Comparison of ENCODE assay signal across 13 mouse cellular contexts in the genomic region with DNA sequence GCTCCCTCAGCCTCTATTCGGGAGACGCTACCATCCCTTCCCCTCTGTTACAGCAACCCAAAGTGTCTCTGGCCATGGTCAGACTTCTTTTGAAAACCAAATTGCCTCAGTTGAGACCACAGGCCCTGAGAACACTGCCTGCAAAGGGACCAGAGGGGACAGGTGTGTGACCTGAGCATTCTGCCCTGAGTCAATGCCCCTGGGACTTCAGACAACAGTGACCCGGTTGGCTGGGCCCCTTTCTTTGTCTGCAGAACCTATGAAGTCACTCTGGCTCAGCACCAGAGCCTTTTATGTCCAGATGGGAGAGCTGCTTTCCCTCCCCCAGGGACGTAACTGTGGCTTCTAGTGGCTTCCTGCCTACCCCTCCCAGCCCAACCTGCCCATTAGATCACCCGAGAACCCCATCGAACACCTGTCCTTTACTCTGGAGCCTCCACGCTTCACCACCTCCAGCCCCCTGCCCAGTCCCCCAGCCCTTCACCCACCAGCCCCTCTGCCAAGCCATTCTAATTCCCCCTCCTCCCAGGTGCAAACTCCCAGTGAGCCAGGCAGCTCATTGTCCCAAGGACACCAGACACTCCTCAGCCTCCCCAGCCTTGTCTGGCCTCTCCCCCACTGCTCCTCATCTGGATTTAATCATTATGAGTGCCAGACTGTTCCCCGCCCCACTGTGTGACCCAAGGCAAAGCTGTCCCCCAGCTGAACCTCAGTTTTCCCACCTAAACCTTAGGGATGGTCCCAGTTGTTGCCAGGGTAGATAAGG. TPM values are rescaled to one million over a fixed set of nuclear protein-coding genes. Genes with fewer than 3 reads are reported as not detected.
DNase-seq lines count a peak whose midpoint lies in the region; ATAC-seq lines count a peak whose summit lies in the region.
"Had no signal": no experiment of that assay in that cellular context is flagged by ENCODE, and none has a peak within 500 bp of the region (broad histone marks: within the 10 kb centered on the region; RNA-seq: fewer than 3 reads in every experiment).

No protein-coding gene starts in this region.

- H3K4me2 ChIP-seq in kidney, embryonic 16.5 days (replicated peaks; ENCODE audit: low read depth, low read length) = no peak overlapping the region
- H3K4me2 ChIP-seq in neural tube, embryonic 13.5 days = no peak overlapping the region
- H3K4me2 ChIP-seq: heart, embryonic 15.5 days had no signal

- H3K9ac ChIP-seq in kidney, embryonic 16.5 days (replicated peaks; ENCODE audit: low read length) = no peak overlapping the region; the same call in 1 of the 2 replicates
- peak overlapping the region; percentile 31; the same call in 1 of the 2 replicates for H3K9ac ChIP-seq in neural tube, embryonic 13.5 days
- H3K9ac ChIP-seq: heart, embryonic 15.5 days had no signal

- no peaks in the 10 kb centered on the region for H3K9me3 ChIP-seq in kidney, embryonic 16.5 days (ENCODE audit: low read length)
- H3K9me3 ChIP-seq in neural tube, embryonic 13.5 days = no peaks in the 10 kb centered on the region
- H3K9me3 ChIP-seq: heart, embryonic 15.5 days; megakaryocyte, embryonic 14.5 days had no signal

- no peaks in the 10 kb centered on the region for H3K27me3 ChIP-seq in kidney, embryonic 16.5 days (ENCODE audit: insufficient read depth, low read length)
- H3K27me3 ChIP-seq in neural tube, embryonic 13.5 days = no peaks in the 10 kb centered on the region

- ATAC-seq in kidney, embryonic 16.5 days (ENCODE audit: low FRiP score, low TSS enrichment) = peak; percentile 64
- no peak for ATAC-seq in neural tube, embryonic 13.5 days (ENCODE audit: low read depth)
- ATAC-seq: activated CD4-positive, CD25-positive, alpha-beta regulatory T cell, adult 4 months had no signal

- H3K27ac ChIP-seq in kidney, embryonic 16.5 days (ENCODE audit: low read length) = peak overlapping the region; percentile 62
- peak overlapping the region; percentile 72 for H3K27ac ChIP-seq in neural tube, embryonic 13.5 days (replicated peaks)
- H3K27ac ChIP-seq: heart, embryonic 15.5 days had no signal

- WGBS in kidney, embryonic 16.5 days = 42% methylated on average over 8 of the region's 8 CpGs
- 51% methylated on average over 8 of the region's 8 CpGs for WGBS in neural tube, embryonic 13.5 days

- DNase-seq in kidney, postnatal 10 days = no peak
- DNase-seq in cerebellum, adult 9-11 months = peak; percentile 76
- peak; percentile 71 for DNase-seq in forelimb bud, embryonic 11.5 days (ENCODE audit: low read depth, low spot score)
- no peak for DNase-seq in c-Kit-positive CD71-positive TER-119-positive erythroid progenitor cells, embryonic 14.5 days (ENCODE audit: low spot score)
- DNase-seq in adrenal gland, adult 2 months = no peak
- DNase-seq: kidney, postnatal 14 days; retina, postnatal 1 day; thymus, adult 2 months had no signal

- peaks cover 12% of the 10 kb centered on the region for H3K36me3 ChIP-seq in kidney, embryonic 16.5 days (ENCODE audit: insufficient read depth, low read length)
- peaks cover 46% of the 10 kb centered on the region for H3K36me3 ChIP-seq in neural tube, embryonic 13.5 days
- H3K36me3 ChIP-seq: heart, embryonic 15.5 days had no signal

- peaks cover 45% of the 10 kb centered on the region for H3K4me1 ChIP-seq in kidney, embryonic 16.5 days (ENCODE audit: insufficient read depth, low read length)
- H3K4me1 ChIP-seq in neural tube, embryonic 13.5 days (replicated peaks) = peaks cover 52% of the 10 kb centered on the region

- H3K4me3 ChIP-seq in kidney, embryonic 16.5 days (ENCODE audit: low read length) = no peak overlapping the region
- H3K4me3 ChIP-seq in neural tube, embryonic 13.5 days = no peak overlapping the region
- H3K4me3 ChIP-seq: heart, embryonic 15.5 days; megakaryocyte, embryonic 14.5 days had no signal

RNA-seq across cellular contexts. Expression of a gene that starts 20.8 kb away (rescaled TPM):
- 6.4 and 7.2 TPM in 2 replicates for polyA plus RNA-seq in kidney, embryonic 16.5 days (2015; fragmentation: Nextera tagmentation; extraction: Ambion mirVana)
- polyA plus RNA-seq in neural tube, embryonic 13.5 days (2015; fragmentation: Nextera tagmentation; extraction: Ambion mirVana) = 21.4 and 23.4 TPM in 2 replicates
- 10 to 100 TPM in 1 of 2 experiments, 1 to 10 TPM in 1; 8.4 to 12.5 TPM for total RNA-seq in adrenal gland, adult 2 months (2021)
- 26.5 and 32.3 TPM in 2 replicates for polyA plus RNA-seq in adrenal gland, adult 2 months (2012; rRNA removed)

RNA-seq across cellular contexts. Expression of a gene that starts 58.0 kb away (rescaled TPM):
- polyA plus RNA-seq in kidney, embryonic 16.5 days (2015; fragmentation: Nextera tagmentation; extraction: Ambion mirVana) = 21.7 and 26.3 TPM in 2 replicates
- 14.3 and 16.9 TPM in 2 replicates for polyA plus RNA-seq in neural tube, embryonic 13.5 days (2015; fragmentation: Nextera tagmentation; extraction: Ambion mirVana)
- 10 to 100 TPM; 36.2 to 55.1 TPM for total RNA-seq in adrenal gland, adult 2 months (2021)
- 39.0 and 45.9 TPM in 2 replicates for polyA plus RNA-seq in adrenal gland, adult 2 months (2012; rRNA removed)

Comparison
In these comparisons a context has a peak if more than half of its experiments do, and no peak if none do; other contexts are left out.
1. DNase-seq: peak in cerebellum, adult 9-11 months (single experiment) and forelimb bud, embryonic 11.5 days (single experiment); none in kidney, postnatal 10 days (single experiment), c-Kit-positive CD71-positive TER-119-positive erythroid progenitor cells, embryonic 14.5 days (single experiment) and adrenal gland, adult 2 months (single experiment).